Mouse (Mus musculus) testis, adult 2 months (tissue): ENCODE data around the gene Cfap126.

ENCODE experiments used
- CTCF ChIP-seq: fragments of 200-500 bp; IDR thresholded peaks from 2 replicates; pipeline ENCODE4 v1.5.1; 2012; ENCODE audit warnings: low read depth, mild to moderate bottlenecking, inconsistent platforms, low read length, moderate library complexity; ENCODE audit not compliant: control insufficient read depth, insufficient read depth, insufficient replicate concordance
- POLR2A ChIP-seq: fragments of 200-500 bp; IDR thresholded peaks from 2 replicates; pipeline ENCODE4 v1.6.1; 2012; ENCODE audit warnings: low read depth, mild to moderate bottlenecking, inconsistent platforms, low read length, moderate library complexity; ENCODE audit not compliant: control insufficient read depth

GRCm38 (mm10) chr1:171101033-171101432 lies 12.7 kb upstream of the Cfap126 start:
- TF ChIP-seq CTCF = no peak
- TF ChIP-seq POLR2A = no peak
